Mouse (Mus musculus) cerebellum, adult 2 months (tissue): ENCODE data around the gene Sit1. TPM values are rescaled to one million over a fixed set of nuclear protein-coding genes. Genes with fewer than 3 reads are reported as not detected.
"Not testable (repeated sequence)": the region's sequence is repeated elsewhere in the genome, so short reads cannot be mapped to it uniquely, and the experiment has no call there.

Experiments used
- DNase-seq, 2 experiments: peaks; one replicate each; pipeline ENCODE4 v3.0.0; 2021
- H3K27ac ChIP-seq: fragments of 200-500 bp; 2 replicates; pipeline ENCODE4 v1.5.1; 2012; ENCODE audit warnings: low read length, control low read depth, inconsistent platforms; ENCODE audit not compliant: insufficient read depth
- H3K27me3 ChIP-seq: fragments of 200-500 bp; 2 replicates; pipeline ENCODE4 v1.6.1; 2012; ENCODE audit warnings: inconsistent platforms, mild to moderate bottlenecking, low read length, moderate library complexity; ENCODE audit not compliant: control insufficient read depth, insufficient read depth
- H3K4me1 ChIP-seq: fragments of 200-500 bp; 2 replicates; pipeline ENCODE4 v1.6.1; 2011; ENCODE audit warnings: low read length; ENCODE audit not compliant: control insufficient read depth, insufficient read depth
- H3K4me3 ChIP-seq: fragments of 200-500 bp; replicated peaks from 2 replicates; pipeline ENCODE3; 2011; ENCODE audit warnings: mild to moderate bottlenecking, low read depth, low read length, control low read depth; ENCODE audit not compliant: insufficient read depth
- CTCF ChIP-seq: fragments of 200-500 bp; IDR thresholded peaks from 2 replicates; pipeline ENCODE4 v1.5.1; 2011; ENCODE audit warnings: low read depth, mild to moderate bottlenecking, control low read depth, low read length, moderate library complexity, borderline replicate concordance; ENCODE audit not compliant: insufficient read depth
- POLR2A ChIP-seq: fragments of 200-500 bp; IDR thresholded peaks from 2 replicates; pipeline ENCODE4 v1.6.1; 2011; ENCODE audit warnings: low read length, control low read depth, borderline replicate concordance; ENCODE audit not compliant: insufficient read depth
- WGBS: fragments of 180-500 bp; shearing (Covaris S2); methylation state at CpG from one replicate; pipeline ENCODE4 v1.1.7; 2018; 5-methylcytosine and 5-hydroxymethylcytosine counted together
- polyA plus RNA-seq: library from polyadenylated mRNA; depleted of rRNA; stranded (reverse); fragments of >200 nt; gene quantifications from 2 replicates; pipeline ENCODE4 v1.2.3, GENCODE M21; 2012

The Sit1 gene
- polyA plus RNA-seq, 1 experiment: not detected

GRCm38 (mm10) chr4:43492101-43492820, 8.7 kb upstream of the Sit1 start:
- peak overlapping the region; percentile 2; the same call in 1 of the 2 replicates for H3K27ac ChIP-seq
- H3K4me3 ChIP-seq: peak overlapping the region; percentile 76
- TF ChIP-seq CTCF (no peak), POLR2A (no peak)
- no peak for DNase-seq
- WGBS: 16% methylated on average over 12 of the region's 12 CpGs
- no peaks in the 10 kb centered on the region for H3K27me3 ChIP-seq
- H3K4me1 ChIP-seq: no peaks in the 10 kb centered on the region; the same call in none of the 2 replicates

GRCm38 (mm10) chr4:43490801-43491200, 7.3 kb upstream of the Sit1 start:
- no peak for TF ChIP-seq CTCF
- TF ChIP-seq POLR2A: no peak
- Histone ChIP-seq H3K4me1 (no peaks in the 10 kb centered on the region; the same call in none of the 2 replicates), H3K27me3 (no peaks in the 10 kb centered on the region), H3K4me3 (no peak overlapping the region), H3K27ac (no peak overlapping the region)
- WGBS: 87% methylated on average over 5 of the region's 5 CpGs
- no peak for DNase-seq

GRCm38 (mm10) chr4:43489611-43490010, 6.1 kb upstream of the Sit1 start:
- Histone ChIP-seq H3K4me3 (no peak overlapping the region), H3K27me3 (no peaks in the 10 kb centered on the region), H3K27ac (no peak overlapping the region), H3K4me1 (no peaks in the 10 kb centered on the region; the same call in 1 of the 2 replicates)
- WGBS: 95% methylated on average over 3 of the region's 3 CpGs
- DNase-seq: no peak
- TF ChIP-seq CTCF: no peak
- no peak for TF ChIP-seq POLR2A

- H3K4me3 ChIP-seq, DNase-seq, H3K27me3 ChIP-seq, H3K27ac ChIP-seq: not testable (repeated sequence)
- peaks cover 13% of the 10 kb centered on the region for H3K4me1 ChIP-seq
- WGBS: 89% methylated on average over 5 of the region's 5 CpGs
These were observed 2.1 kb upstream of the Sit1 start for GRCm38 (mm10) chr4:43485666-43486065.

- H3K4me3 ChIP-seq: no peak overlapping the region
- H3K27me3 ChIP-seq: no peaks in the 10 kb centered on the region
- 24% methylated on average over 10 of the region's 10 CpGs for WGBS
- peak; percentile 54 to 55 for DNase-seq
- no peak overlapping the region for H3K27ac ChIP-seq
- peaks cover 15% of the 10 kb centered on the region for H3K4me1 ChIP-seq
- TF ChIP-seq CTCF (no peak), POLR2A (no peak)
These were observed 943 bp downstream of the Sit1 start for GRCm38 (mm10) chr4:43482591-43482990.

GRCm38 (mm10) chr4:43481894-43482456, 1.6 kb downstream of the Sit1 start:
- H3K4me3 ChIP-seq: no peak overlapping the region
- TF ChIP-seq POLR2A (no peak), CTCF (no peak)
- WGBS: 79% methylated on average over 7 of the region's 7 CpGs
- H3K27me3 ChIP-seq: no peaks in the 10 kb centered on the region
- H3K4me1 ChIP-seq: peaks cover 15% of the 10 kb centered on the region
- no peak overlapping the region for H3K27ac ChIP-seq
- DNase-seq: no peak

GRCm38 (mm10) chr4:43480985-43481384, 2.5 kb downstream of the Sit1 start:
- 92% methylated on average over 5 of the region's 5 CpGs for WGBS
- TF ChIP-seq CTCF (no peak), POLR2A (no peak)
- H3K4me1 ChIP-seq: peaks cover 15% of the 10 kb centered on the region
- no peak overlapping the region for H3K4me3 ChIP-seq
- no peak for DNase-seq
- H3K27ac ChIP-seq: no peak overlapping the region
- no peaks in the 10 kb centered on the region for H3K27me3 ChIP-seq
